Mouse (Mus musculus) yolk sac, embryonic 10.5 days (tissue): Measurements from ENCODE around the gene Zmynd8.

Source experiments
- DNase-seq: peaks from one replicate; pipeline ENCODE4 v3.0.0-alpha.2; 2017; ENCODE audit warnings: low spot score

The Zmynd8 gene

GRCm38 (mm10) chr2:165858453-165859384, 40.1 kb downstream of the Zmynd8 start:
- DNase-seq = no peak

GRCm38 (mm10) chr2:165857841-165858426, 40.9 kb downstream of the Zmynd8 start:
- DNase-seq = peak; percentile 74

- no peak for DNase-seq
Measured at GRCm38 (mm10) chr2:165857395-165857831, 41.4 kb downstream of the Zmynd8 start.

- no peak for DNase-seq
Measured at GRCm38 (mm10) chr2:165856611-165857200, 42.1 kb downstream of the Zmynd8 start.

GRCm38 (mm10) chr2:165855641-165856301, 43.0 kb downstream of the Zmynd8 start:
- no peak for DNase-seq

GRCm38 (mm10) chr2:165854207-165854968, 44.4 kb downstream of the Zmynd8 start:
- no peak for DNase-seq

- no peak for DNase-seq
Measured at GRCm38 (mm10) chr2:165852896-165853633, 45.8 kb downstream of the Zmynd8 start.

GRCm38 (mm10) chr2:165852453-165852852, 46.4 kb downstream of the Zmynd8 start:
- DNase-seq = no peak

- DNase-seq = no peak
Measured at GRCm38 (mm10) chr2:165851811-165852415, 46.9 kb downstream of the Zmynd8 start.

GRCm38 (mm10) chr2:165850826-165851225, 48.0 kb downstream of the Zmynd8 start:
- no peak for DNase-seq

GRCm38 (mm10) chr2:165849129-165849528, 49.7 kb downstream of the Zmynd8 start:
- no peak for DNase-seq

GRCm38 (mm10) chr2:165846787-165847186, 52.0 kb downstream of the Zmynd8 start:
- DNase-seq = no peak

- no peak for DNase-seq
Measured at GRCm38 (mm10) chr2:165845490-165845889, 53.3 kb downstream of the Zmynd8 start.

GRCm38 (mm10) chr2:165843350-165843749, 55.5 kb downstream of the Zmynd8 start:
- DNase-seq = no peak

- no peak for DNase-seq
Measured at GRCm38 (mm10) chr2:165842241-165842640, 56.6 kb downstream of the Zmynd8 start.

GRCm38 (mm10) chr2:165841805-165842204, 57.0 kb downstream of the Zmynd8 start:
- no peak for DNase-seq

GRCm38 (mm10) chr2:165840852-165841251, 58.0 kb downstream of the Zmynd8 start:
- DNase-seq = no peak

GRCm38 (mm10) chr2:165839317-165839652, 59.5 kb downstream of the Zmynd8 start:
- DNase-seq = no peak

- no peak for DNase-seq
Measured at GRCm38 (mm10) chr2:165838606-165839316, 60.1 kb downstream of the Zmynd8 start.

GRCm38 (mm10) chr2:165834601-165835000, 64.2 kb downstream of the Zmynd8 start:
- no peak for DNase-seq
